Mouse (Mus musculus): Measurements from ENCODE around the gene Cask. TPM values are rescaled to one million over a fixed set of nuclear protein-coding genes. Genes with fewer than 3 reads are reported as not detected.

Cask gene
- polyA plus RNA-seq (2012; rRNA removed), result 3.0 and 9.2 TPM in 2 replicates

GRCm38 (mm10) chrX:13851285-13851684, at the start of gene Cask:
Cask (minus strand) TSS chrX:13851367.
- no peaks in the 10 kb centered on the region for H3K36me3 ChIP-seq (ENCODE audit: control insufficient read depth, insufficient read depth, low read length)
- WGBS, result 18% methylated on average over 4 of the region's 4 CpGs
- no peaks in the 10 kb centered on the region for H3K4me1 ChIP-seq (ENCODE audit: control insufficient read depth, insufficient read depth, insufficient read length, low read length)
- no peak for TF ChIP-seq POLR2A (IDR thresholded peaks at IDR 0.05; ENCODE audit: low read depth, low read length)
- H3K4me3 ChIP-seq (ENCODE audit: low read depth, low read length), result no peak within 1 kb of the TSS
- no peak within 1 kb of the TSS for H3K27ac ChIP-seq (ENCODE audit: insufficient read depth, low read depth, low read length)
- no peaks in the 10 kb centered on the region for H3K27me3 ChIP-seq (ENCODE audit: control insufficient read depth, insufficient read depth, low read length)

- 72% methylated on average over 2 of the region's 2 CpGs for WGBS
- Histone ChIP-seq H3K27me3 (ENCODE audit: control insufficient read depth, insufficient read depth, low read length) (no peaks in the 10 kb centered on the region), H3K27ac (ENCODE audit: insufficient read depth, low read depth, low read length) (no peak overlapping the region), H3K36me3 (ENCODE audit: control insufficient read depth, insufficient read depth, low read length) (no peaks in the 10 kb centered on the region), H3K4me1 (ENCODE audit: control insufficient read depth, insufficient read depth, insufficient read length, low read length) (no peaks in the 10 kb centered on the region), H3K4me3 (ENCODE audit: low read depth, low read length) (no peak overlapping the region)
- TF ChIP-seq CTCF (IDR thresholded peaks at IDR 0.05; ENCODE audit: extremely low read depth, insufficient read length, insufficient replicate concordance, low read depth, low read length) (no peak), POLR2A (IDR thresholded peaks at IDR 0.05; ENCODE audit: low read depth, low read length) (no peak)
These were observed 38.8 kb upstream of the Cask start for GRCm38 (mm10) chrX:13889976-13890375.

GRCm38 (mm10) chrX:13884348-13884747, 33.2 kb upstream of the Cask start:
- WGBS, result 8% methylated on average over 1 of the region's 1 CpGs
- TF ChIP-seq POLR2A (IDR thresholded peaks at IDR 0.05; ENCODE audit: low read depth, low read length) (no peak), CTCF (IDR thresholded peaks at IDR 0.05; ENCODE audit: extremely low read depth, insufficient read length, insufficient replicate concordance, low read depth, low read length) (no peak)
- Histone ChIP-seq H3K4me1 (ENCODE audit: control insufficient read depth, insufficient read depth, insufficient read length, low read length) (peaks cover 3% of the 10 kb centered on the region; the same call in 1 of the 2 replicates), H3K27me3 (ENCODE audit: control insufficient read depth, insufficient read depth, low read length) (no peaks in the 10 kb centered on the region), H3K36me3 (ENCODE audit: control insufficient read depth, insufficient read depth, low read length) (no peaks in the 10 kb centered on the region), H3K27ac (ENCODE audit: insufficient read depth, low read depth, low read length) (no peak overlapping the region), H3K4me3 (ENCODE audit: low read depth, low read length) (no peak overlapping the region)

GRCm38 (mm10) chrX:13881969-13882368, 30.8 kb upstream of the Cask start:
- Histone ChIP-seq H3K36me3 (ENCODE audit: control insufficient read depth, insufficient read depth, low read length) (no peaks in the 10 kb centered on the region), H3K27ac (ENCODE audit: insufficient read depth, low read depth, low read length) (no peak overlapping the region), H3K4me1 (ENCODE audit: control insufficient read depth, insufficient read depth, insufficient read length, low read length) (peaks cover 5% of the 10 kb centered on the region; the same call in 1 of the 2 replicates), H3K4me3 (ENCODE audit: low read depth, low read length) (no peak overlapping the region), H3K27me3 (ENCODE audit: control insufficient read depth, insufficient read depth, low read length) (no peaks in the 10 kb centered on the region)
- TF ChIP-seq POLR2A (IDR thresholded peaks at IDR 0.05; ENCODE audit: low read depth, low read length), result no peak
- no peak for TF ChIP-seq CTCF (IDR thresholded peaks at IDR 0.05; ENCODE audit: extremely low read depth, insufficient read length, insufficient replicate concordance, low read depth, low read length)
- WGBS, result 31% methylated on average over 6 of the region's 6 CpGs

GRCm38 (mm10) chrX:13860145-13860544, 9.0 kb upstream of the Cask start:
- TF ChIP-seq POLR2A (IDR thresholded peaks at IDR 0.05; ENCODE audit: low read depth, low read length) (no peak), CTCF (IDR thresholded peaks at IDR 0.05; ENCODE audit: extremely low read depth, insufficient read length, insufficient replicate concordance, low read depth, low read length) (no peak)
- H3K4me3 ChIP-seq (ENCODE audit: low read depth, low read length), result no peak overlapping the region
- WGBS, result 94% methylated on average over 4 of the region's 4 CpGs
- H3K4me1 ChIP-seq (ENCODE audit: control insufficient read depth, insufficient read depth, insufficient read length, low read length), result no peaks in the 10 kb centered on the region
- H3K36me3 ChIP-seq (ENCODE audit: control insufficient read depth, insufficient read depth, low read length), result no peaks in the 10 kb centered on the region
- H3K27ac ChIP-seq (ENCODE audit: insufficient read depth, low read depth, low read length), result no peak overlapping the region
- no peaks in the 10 kb centered on the region for H3K27me3 ChIP-seq (ENCODE audit: control insufficient read depth, insufficient read depth, low read length)

- no peaks in the 10 kb centered on the region for H3K36me3 ChIP-seq (ENCODE audit: control insufficient read depth, insufficient read depth, low read length)
- H3K4me3 ChIP-seq (ENCODE audit: low read depth, low read length), result no peak overlapping the region
- no peaks in the 10 kb centered on the region for H3K4me1 ChIP-seq (ENCODE audit: control insufficient read depth, insufficient read depth, insufficient read length, low read length)
- TF ChIP-seq POLR2A (IDR thresholded peaks at IDR 0.05; ENCODE audit: low read depth, low read length) (no peak), CTCF (IDR thresholded peaks at IDR 0.05; ENCODE audit: extremely low read depth, insufficient read length, insufficient replicate concordance, low read depth, low read length) (no peak)
- H3K27me3 ChIP-seq (ENCODE audit: control insufficient read depth, insufficient read depth, low read length), result no peaks in the 10 kb centered on the region
- 85% methylated on average over 9 of the region's 9 CpGs for WGBS
- no peak overlapping the region for H3K27ac ChIP-seq (ENCODE audit: insufficient read depth, low read depth, low read length)
These were observed 7.9 kb upstream of the Cask start for GRCm38 (mm10) chrX:13859051-13859450.

GRCm38 (mm10) chrX:13848473-13848872, 2.7 kb downstream of the Cask start:
- WGBS, result 38% methylated on average over 1 of the region's 1 CpGs
- Histone ChIP-seq H3K27ac (ENCODE audit: insufficient read depth, low read depth, low read length) (peak overlapping the region; percentile 35; the same call in 1 of the 2 replicates), H3K36me3 (ENCODE audit: control insufficient read depth, insufficient read depth, low read length) (no peaks in the 10 kb centered on the region), H3K4me1 (ENCODE audit: control insufficient read depth, insufficient read depth, insufficient read length, low read length) (no peaks in the 10 kb centered on the region), H3K4me3 (ENCODE audit: low read depth, low read length) (no peak overlapping the region), H3K27me3 (ENCODE audit: control insufficient read depth, insufficient read depth, low read length) (no peaks in the 10 kb centered on the region)
- no peak for TF ChIP-seq CTCF (IDR thresholded peaks at IDR 0.05; ENCODE audit: extremely low read depth, insufficient read length, insufficient replicate concordance, low read depth, low read length)
- TF ChIP-seq POLR2A (IDR thresholded peaks at IDR 0.05; ENCODE audit: low read depth, low read length), result no peak

- 12% methylated on average over 7 of the region's 7 CpGs for WGBS
- H3K4me1 ChIP-seq (ENCODE audit: control insufficient read depth, insufficient read depth, insufficient read length, low read length), result no peaks in the 10 kb centered on the region
- TF ChIP-seq POLR2A (IDR thresholded peaks at IDR 0.05; ENCODE audit: low read depth, low read length), result no peak; the same call in 1 of the 2 replicates
- no peak for TF ChIP-seq CTCF (IDR thresholded peaks at IDR 0.05; ENCODE audit: extremely low read depth, insufficient read length, insufficient replicate concordance, low read depth, low read length)
- no peaks in the 10 kb centered on the region for H3K27me3 ChIP-seq (ENCODE audit: control insufficient read depth, insufficient read depth, low read length)
- no peaks in the 10 kb centered on the region for H3K36me3 ChIP-seq (ENCODE audit: control insufficient read depth, insufficient read depth, low read length)
- peak overlapping the region; percentile 86 for H3K27ac ChIP-seq (ENCODE audit: insufficient read depth, low read depth, low read length)
- H3K4me3 ChIP-seq (ENCODE audit: low read depth, low read length), result peak overlapping the region; percentile 80; the same call in 1 of the 2 replicates
These were observed 3.7 kb downstream of the Cask start for GRCm38 (mm10) chrX:13847502-13847851.
